Mouse (Mus musculus) right cerebral cortex, postnatal 10 days (tissue): ENCODE data around the gene Dip2c.

Experiments
- DNase-seq, 2 experiments: peaks; one replicate each; pipeline ENCODE4 v3.0.0; 2021; ENCODE audit warnings: low spot score in 2 of 2

The Dip2c gene

GRCm38 (mm10) chr13:9424434-9424833 lies 148.1 kb downstream of the Dip2c start:
- no peak for DNase-seq

GRCm38 (mm10) chr13:9426267-9426666 lies 149.9 kb downstream of the Dip2c start:
- no peak for DNase-seq

- no peak for DNase-seq
Measured at GRCm38 (mm10) chr13:9426779-9427178, 150.5 kb downstream of the Dip2c start.

GRCm38 (mm10) chr13:9429884-9430283 lies 153.6 kb downstream of the Dip2c start:
- DNase-seq, result no peak

GRCm38 (mm10) chr13:9430724-9431123 lies 154.4 kb downstream of the Dip2c start:
- no peak for DNase-seq

- no peak for DNase-seq
Measured at GRCm38 (mm10) chr13:9431441-9431840, 155.1 kb downstream of the Dip2c start.

- DNase-seq, result no peak
Measured at GRCm38 (mm10) chr13:9443066-9443465, 166.7 kb downstream of the Dip2c start.

- no peak for DNase-seq
Measured at GRCm38 (mm10) chr13:9445533-9446294, 169.4 kb downstream of the Dip2c start.

GRCm38 (mm10) chr13:9446448-9447115 lies 170.3 kb downstream of the Dip2c start:
- no peak for DNase-seq

GRCm38 (mm10) chr13:9450276-9450675 lies 173.9 kb downstream of the Dip2c start:
- DNase-seq, result no peak

GRCm38 (mm10) chr13:9451952-9452351 lies 175.6 kb downstream of the Dip2c start:
- no peak for DNase-seq

GRCm38 (mm10) chr13:9454426-9455177 lies 178.3 kb downstream of the Dip2c start:
- DNase-seq, result no peak

GRCm38 (mm10) chr13:9455979-9456378 lies 179.7 kb downstream of the Dip2c start:
- DNase-seq, result no peak

- DNase-seq, result no peak
Measured at GRCm38 (mm10) chr13:9457420-9458308, 181.3 kb downstream of the Dip2c start.

- no peak for DNase-seq
Measured at GRCm38 (mm10) chr13:9464457-9464856, 188.1 kb downstream of the Dip2c start.

GRCm38 (mm10) chr13:9467216-9467615 lies 190.9 kb downstream of the Dip2c start:
- DNase-seq, result peak in 1 of 2 experiments; percentile 61

- DNase-seq, result no peak
Measured at GRCm38 (mm10) chr13:9473383-9473782, 197.1 kb downstream of the Dip2c start.

GRCm38 (mm10) chr13:9481722-9482121 lies 205.4 kb downstream of the Dip2c start:
- no peak for DNase-seq

GRCm38 (mm10) chr13:9489696-9490095 lies 213.4 kb downstream of the Dip2c start:
- DNase-seq, result no peak

GRCm38 (mm10) chr13:9494726-9495125 lies 218.4 kb downstream of the Dip2c start:
- no peak for DNase-seq

- no peak for DNase-seq
Measured at GRCm38 (mm10) chr13:9504118-9504856, 228.0 kb downstream of the Dip2c start.
